Comparison of ENCODE assay signal across 24 mouse cellular contexts in genomic region chr14:86833003-86833402, GRCm38 (mm10).
A peak's percentile ranks its signal among the peaks of the same experiment; 100 is the strongest.
DNase-seq lines count a peak whose midpoint lies in the region; ATAC-seq and TF ChIP-seq lines count a peak whose summit lies in the region.
"Had no signal": no experiment of that assay in that cellular context is flagged by ENCODE, and none has a peak within 500 bp of the region (broad histone marks: within the 10 kb centered on the region; RNA-seq: fewer than 3 reads in every experiment).

No protein-coding gene starts in this region.

- no peaks in the 10 kb centered on the region for H3K36me3 ChIP-seq in forebrain, embryonic 14.5 days (ENCODE audit: control insufficient read depth, insufficient read depth, low read length)
- no peaks in the 10 kb centered on the region for H3K36me3 ChIP-seq in forebrain, embryonic 12.5 days (replicated peaks)
- no peaks in the 10 kb centered on the region for H3K36me3 ChIP-seq in forebrain, embryonic 16.5 days (ENCODE audit: control insufficient read depth, insufficient read depth)
- H3K36me3 ChIP-seq: heart, embryonic 12.5 days; heart, embryonic 15.5 days; hindbrain, embryonic 10.5 days; hindbrain, embryonic 13.5 days; intestine, embryonic 15.5 days had no signal

- peak; percentile 72 for DNase-seq in forebrain, embryonic 14.5 days (ENCODE audit: low spot score)
- DNase-seq in layer of hippocampus, adult 2 months (ENCODE audit: low spot score in 2 of 2) = no peak
- DNase-seq in layer of hippocampus, adult 9-10 months (ENCODE audit: low spot score) = no peak
- DNase-seq in brain, embryonic 14.5 days (ENCODE audit: low read depth) = peak; percentile 79
- no peak for DNase-seq in right cerebral cortex, postnatal 14 days
- DNase-seq: adrenal gland, adult 2 months; adrenal gland, postnatal 14 days; cerebellum, adult 11-12 months; cerebellum, adult 8-10 months; cerebellum, postnatal 25 days; gastrocnemius, postnatal 25 days; heart, adult 18-20 months; heart, postnatal 10 days; heart, postnatal 36 days; kidney, adult 11 months had no signal

- peak; percentile 70; the same call in 1 of the 2 replicates for ATAC-seq in forebrain, embryonic 14.5 days
- ATAC-seq in forebrain, embryonic 12.5 days (ENCODE audit: low FRiP score) = no peak
- peak; percentile 84 for ATAC-seq in forebrain, embryonic 16.5 days
- ATAC-seq: CD4-positive, CD25-positive, alpha-beta regulatory T cell, adult 4 months; hindbrain, embryonic 16.5 days; intestine, embryonic 15.5 days had no signal

- no peak overlapping the region for H3K4me3 ChIP-seq in forebrain, embryonic 14.5 days (ENCODE audit: low read depth, low read length)
- H3K4me3 ChIP-seq in forebrain, embryonic 12.5 days (replicated peaks) = no peak overlapping the region
- H3K4me3 ChIP-seq in layer of hippocampus, adult 2 months = no peak overlapping the region
- H3K4me3 ChIP-seq in forebrain, embryonic 16.5 days (replicated peaks; ENCODE audit: low read length) = no peak overlapping the region
- H3K4me3 ChIP-seq: heart, embryonic 12.5 days; heart, embryonic 15.5 days; hindbrain, embryonic 10.5 days; hindbrain, embryonic 13.5 days; intestine, embryonic 15.5 days had no signal

- no peak for TF ChIP-seq POLR2A in brain, embryonic 14.5 days (IDR thresholded peaks at IDR 0.05; ENCODE audit: borderline replicate concordance, extremely low read depth, insufficient read depth, insufficient read length, poor library complexity, severe bottlenecking)

- H3K27ac ChIP-seq in forebrain, embryonic 14.5 days (ENCODE audit: low read depth, low read length) = 0 out of 2 replicates have a peak overlapping the region, but pooled peaks have one; percentile 5
- no peak overlapping the region for H3K27ac ChIP-seq in forebrain, embryonic 12.5 days
- peak overlapping the region; percentile 55 for H3K27ac ChIP-seq in layer of hippocampus, adult 2 months
- H3K27ac ChIP-seq in forebrain, embryonic 16.5 days (ENCODE audit: low read length) = peak overlapping the region; percentile 73; the same call in 1 of the 2 replicates
- H3K27ac ChIP-seq: heart, embryonic 15.5 days; hindbrain, embryonic 10.5 days; hindbrain, embryonic 13.5 days; intestine, embryonic 15.5 days had no signal

- no peak overlapping the region for H3K9ac ChIP-seq in forebrain, embryonic 14.5 days (ENCODE audit: low read length)
- H3K9ac ChIP-seq in forebrain, embryonic 12.5 days = no peak overlapping the region
- no peak overlapping the region for H3K9ac ChIP-seq in forebrain, embryonic 16.5 days (replicated peaks; ENCODE audit: low read depth, low read length)
- H3K9ac ChIP-seq: heart, embryonic 12.5 days; heart, embryonic 15.5 days; hindbrain, embryonic 13.5 days; intestine, embryonic 15.5 days had no signal

- TF ChIP-seq CTCF in layer of hippocampus, adult 2 months (conservative IDR thresholded peaks at IDR 0.05) = no peak
- no peak for TF ChIP-seq CTCF in brain, embryonic 14.5 days (IDR thresholded peaks at IDR 0.05; ENCODE audit: borderline replicate concordance, extremely low read depth, insufficient read depth, insufficient read length)

- no peaks in the 10 kb centered on the region for H3K27me3 ChIP-seq in forebrain, embryonic 14.5 days (replicated peaks; ENCODE audit: control insufficient read depth, insufficient read depth, low read length)
- H3K27me3 ChIP-seq in forebrain, embryonic 12.5 days = no peaks in the 10 kb centered on the region
- H3K27me3 ChIP-seq in forebrain, embryonic 16.5 days (replicated peaks; ENCODE audit: control insufficient read depth, insufficient read depth, low read length) = no peaks in the 10 kb centered on the region
- H3K27me3 ChIP-seq: heart, embryonic 12.5 days; heart, embryonic 15.5 days; hindbrain, embryonic 13.5 days; intestine, embryonic 15.5 days had no signal

- H3K4me2 ChIP-seq in forebrain, embryonic 14.5 days (ENCODE audit: low read length) = no peak overlapping the region
- no peak overlapping the region for H3K4me2 ChIP-seq in forebrain, embryonic 12.5 days
- H3K4me2 ChIP-seq in forebrain, embryonic 16.5 days (ENCODE audit: low read length) = no peak overlapping the region
- H3K4me2 ChIP-seq: heart, embryonic 12.5 days; heart, embryonic 15.5 days; hindbrain, embryonic 13.5 days; intestine, embryonic 15.5 days had no signal

- no peaks in the 10 kb centered on the region for H3K4me1 ChIP-seq in forebrain, embryonic 14.5 days (ENCODE audit: control insufficient read depth, insufficient read depth, low read length)
- H3K4me1 ChIP-seq in forebrain, embryonic 12.5 days = no peaks in the 10 kb centered on the region
- H3K4me1 ChIP-seq in forebrain, embryonic 16.5 days (replicated peaks; ENCODE audit: control insufficient read depth, insufficient read depth, low read length) = peaks cover 6% of the 10 kb centered on the region
- H3K4me1 ChIP-seq: heart, embryonic 12.5 days; heart, embryonic 15.5 days; hindbrain, embryonic 10.5 days; hindbrain, embryonic 13.5 days; intestine, embryonic 15.5 days had no signal

- WGBS in forebrain, embryonic 14.5 days = 47% methylated on average over 4 of the region's 4 CpGs
- 73% methylated on average over 4 of the region's 4 CpGs for WGBS in forebrain, embryonic 12.5 days
- 43% methylated on average over 4 of the region's 4 CpGs for WGBS in forebrain, embryonic 16.5 days

- no peaks in the 10 kb centered on the region for H3K9me3 ChIP-seq in forebrain, embryonic 14.5 days (replicated peaks; ENCODE audit: control insufficient read depth, low read length)
- H3K9me3 ChIP-seq in forebrain, embryonic 12.5 days = no peaks in the 10 kb centered on the region
- H3K9me3 ChIP-seq in forebrain, embryonic 16.5 days (ENCODE audit: control insufficient read depth, low read length) = no peaks in the 10 kb centered on the region
- H3K9me3 ChIP-seq: heart, embryonic 12.5 days; heart, embryonic 15.5 days; hindbrain, embryonic 10.5 days; hindbrain, embryonic 13.5 days; intestine, embryonic 15.5 days had no signal

Comparison
In these comparisons a context has a peak if more than half of its experiments do, and no peak if none do; other contexts are left out.
1. DNase-seq: peak in forebrain, embryonic 14.5 days (single experiment) and brain, embryonic 14.5 days (single experiment); none in layer of hippocampus, adult 2 months (0 of 2), layer of hippocampus, adult 9-10 months (single experiment) and right cerebral cortex, postnatal 14 days (single experiment).